ENCODE assay signal across 11 mouse cellular contexts in genomic region chr9:84094111-84094510, GRCm38 (mm10).
DNase-seq lines count a peak whose midpoint lies in the region; ATAC-seq lines count a peak whose summit lies in the region.
"Had no signal": no experiment of that assay in that cellular context is flagged by ENCODE, and none has a peak within 500 bp of the region (broad histone marks: within the 10 kb centered on the region; RNA-seq: fewer than 3 reads in every experiment).

No protein-coding gene starts in this region.

- no peak overlapping the region for H3K4me3 ChIP-seq in midbrain, embryonic 11.5 days (ENCODE audit: low read depth, low read length)
- H3K4me3 ChIP-seq: hindbrain, embryonic 12.5 days; megakaryocyte, embryonic 14.5 days had no signal

- no peaks in the 10 kb centered on the region for H3K36me3 ChIP-seq in midbrain, embryonic 11.5 days (ENCODE audit: control insufficient read depth, insufficient read depth, low read length)
- H3K36me3 ChIP-seq: hindbrain, embryonic 12.5 days had no signal

- WGBS in midbrain, embryonic 11.5 days: 92% methylated on average over 6 of the region's 6 CpGs

- no peak overlapping the region for H3K27ac ChIP-seq in midbrain, embryonic 11.5 days (ENCODE audit: low read depth, low read length)
- H3K27ac ChIP-seq: hindbrain, embryonic 12.5 days had no signal

- H3K27me3 ChIP-seq in midbrain, embryonic 11.5 days (ENCODE audit: control insufficient read depth, insufficient read depth, low read length): no peaks in the 10 kb centered on the region
- H3K27me3 ChIP-seq: hindbrain, embryonic 12.5 days; megakaryocyte, embryonic 14.5 days had no signal

- DNase-seq in lung, postnatal 14 days: peak; percentile 2
- no peak for DNase-seq in lung, postnatal 10 days
- DNase-seq in adrenal gland, postnatal 10 days: peak; percentile 57
- DNase-seq in cerebellum, postnatal 14 days: peak; percentile 56 to 59
- DNase-seq in lung, postnatal 36 days: peak; percentile 28
- no peak for DNase-seq in spleen, postnatal 10 days (ENCODE audit: low spot score in 2 of 2)
- DNase-seq in midbrain, embryonic 11.5 days (ENCODE audit: low spot score, missing footprints): no peak
- DNase-seq in spleen, postnatal 14 days (ENCODE audit: low spot score in 2 of 2): no peak
- DNase-seq: liver had no signal

- no peak overlapping the region for H3K9ac ChIP-seq in midbrain, embryonic 11.5 days (ENCODE audit: low read length)
- H3K9ac ChIP-seq: hindbrain, embryonic 12.5 days had no signal

- H3K9me3 ChIP-seq in midbrain, embryonic 11.5 days (ENCODE audit: control insufficient read depth, low read length): no peaks in the 10 kb centered on the region
- H3K9me3 ChIP-seq: hindbrain, embryonic 12.5 days; megakaryocyte, embryonic 14.5 days had no signal

- ATAC-seq in midbrain, embryonic 11.5 days (ENCODE audit: low FRiP score): no peak

- no peaks in the 10 kb centered on the region for H3K4me1 ChIP-seq in midbrain, embryonic 11.5 days (ENCODE audit: control insufficient read depth, insufficient read depth, low read length)
- H3K4me1 ChIP-seq: hindbrain, embryonic 12.5 days; megakaryocyte, embryonic 14.5 days had no signal

- no peak overlapping the region for H3K4me2 ChIP-seq in midbrain, embryonic 11.5 days
- H3K4me2 ChIP-seq: hindbrain, embryonic 12.5 days had no signal

Comparison
In these comparisons a context has a peak if more than half of its experiments do, and no peak if none do; other contexts are left out.
1. DNase-seq: peak in lung, postnatal 14 days (single experiment), adrenal gland, postnatal 10 days (single experiment), cerebellum, postnatal 14 days (2 of 2) and lung, postnatal 36 days (single experiment); none in lung, postnatal 10 days (single experiment), spleen, postnatal 10 days (0 of 2), midbrain, embryonic 11.5 days (single experiment) and spleen, postnatal 14 days (0 of 2).